Mouse (Mus musculus) MEL (cell line): ENCODE results near the gene Kif3a.

ENCODE experiments used
- CTCF ChIP-seq, 3 experiments: IDR thresholded peaks in 2 of 3; conservative IDR thresholded peaks in 1 of 3; 2 replicates each; pipeline ENCODE4 v1.5.1; 2011 to 2012; ENCODE audit warnings: low read length in 3 of 3, low read depth in 2 of 3, mild to moderate bottlenecking in 2 of 3, improper control_type of control experiment in 1 of 3, inconsistent platforms in 1 of 3, mixed read lengths in 1 of 3, moderate library complexity in 1 of 3; ENCODE audit not compliant: control insufficient read depth in 1 of 3, insufficient read depth in 1 of 3, poor library complexity in 1 of 3, severe bottlenecking in 1 of 3
- HCFC1 ChIP-seq: IDR thresholded peaks from 2 replicates; pipeline ENCODE4 v1.6.1; 2012; ENCODE audit warnings: low read depth, mild to moderate bottlenecking, inconsistent platforms, low read length, improper control_type of control experiment, moderate library complexity
- POLR2AphosphoS2 ChIP-seq: IDR thresholded peaks from 2 replicates; pipeline ENCODE4 v1.6.1; 2011; ENCODE audit warnings: low read length, improper control_type of control experiment
- ZNF384 ChIP-seq: IDR thresholded peaks from 2 replicates; pipeline ENCODE4 v1.6.1; 2012; ENCODE audit warnings: low read depth, mild to moderate bottlenecking, inconsistent platforms, low read length, improper control_type of control experiment

DNA sequence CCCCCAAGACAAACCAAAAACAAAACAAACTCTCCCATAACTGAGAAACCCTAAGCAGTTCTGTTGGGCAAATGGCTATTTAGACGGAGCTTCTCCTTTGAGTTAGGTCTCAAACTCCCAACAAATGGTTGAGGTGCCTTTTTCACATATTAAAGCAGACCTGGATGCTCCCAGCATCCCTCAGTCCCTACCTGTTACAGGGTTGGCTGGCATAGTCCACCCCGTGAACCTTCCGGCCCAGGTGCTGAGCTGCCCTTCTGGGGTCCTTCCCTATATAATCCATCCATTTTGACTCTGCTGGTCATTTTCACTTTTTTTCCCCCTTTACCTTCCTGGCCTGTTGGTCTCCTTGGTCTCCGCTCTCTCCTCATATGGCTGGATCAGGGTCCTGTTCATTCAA, 533 bp upstream of the Kif3a start:
- TF ChIP-seq ZNF384 (no peak), CTCF (IDR thresholded peaks at IDR 0.05 in 2 of 3, conservative IDR thresholded peaks at IDR 0.05 in 1 of 3; ENCODE audit: control insufficient read depth in 1 of 3, insufficient read depth in 1 of 3, low read depth in 2 of 3, low read length in 3 of 3, poor library complexity in 1 of 3, severe bottlenecking in 1 of 3) (no peak), HCFC1 (no peak), POLR2AphosphoS2 (no peak)
